Mouse (Mus musculus) thymus, adult 18-20 months (tissue): Measurements from ENCODE around the gene Wfs1.
A peak's percentile ranks its signal among the peaks of the same experiment; 100 is the strongest.
"Not testable (repeated sequence)": the region's sequence is repeated elsewhere in the genome, so short reads cannot be mapped to it uniquely, and the experiment has no call there.

Source experiments
- DNase-seq, 2 experiments: peaks; one replicate each; pipeline ENCODE4 v3.0.0; 2022; ENCODE audit warnings: mixed read lengths in 2 of 2

Wfs1 gene

GRCm38 (mm10) chr5:36986617-36987016, 2.4 kb downstream of the Wfs1 start:
- no peak for DNase-seq

- DNase-seq, result no peak
These were observed 6.7 kb downstream of the Wfs1 start for GRCm38 (mm10) chr5:36982271-36982670.

GRCm38 (mm10) chr5:36979631-36980030, 9.4 kb downstream of the Wfs1 start:
- peak; percentile 19 to 50 for DNase-seq

- DNase-seq, result no peak
These were observed 10.0 kb downstream of the Wfs1 start for GRCm38 (mm10) chr5:36979001-36979400.

- no peak for DNase-seq
These were observed 11.2 kb downstream of the Wfs1 start for GRCm38 (mm10) chr5:36977809-36978208.

GRCm38 (mm10) chr5:36975336-36975735, 13.7 kb downstream of the Wfs1 start:
- no peak for DNase-seq

GRCm38 (mm10) chr5:36971587-36971986, 17.4 kb downstream of the Wfs1 start:
- no peak for DNase-seq

- DNase-seq, result no peak
These were observed 28.5 kb downstream of the Wfs1 start for GRCm38 (mm10) chr5:36960501-36960900.

GRCm38 (mm10) chr5:36958837-36959236, 30.2 kb downstream of the Wfs1 start:
- DNase-seq, result peak; percentile 31 to 34

- no peak for DNase-seq
These were observed 33.6 kb downstream of the Wfs1 start for GRCm38 (mm10) chr5:36955366-36955765.

- DNase-seq, result no peak
These were observed 36.7 kb downstream of the Wfs1 start for GRCm38 (mm10) chr5:36952311-36952710.

GRCm38 (mm10) chr5:36950871-36951270, 38.1 kb downstream of the Wfs1 start:
- no peak for DNase-seq

- peak; percentile 32 to 38 for DNase-seq
These were observed 40.2 kb downstream of the Wfs1 start for GRCm38 (mm10) chr5:36948831-36949230.

GRCm38 (mm10) chr5:36946445-36946844, 42.6 kb downstream of the Wfs1 start:
- peak in 1 of 2 experiments; percentile 11 for DNase-seq

- DNase-seq, result no peak
These were observed 43.3 kb downstream of the Wfs1 start for GRCm38 (mm10) chr5:36945713-36946112.

- DNase-seq, result no peak
These were observed 43.8 kb downstream of the Wfs1 start for GRCm38 (mm10) chr5:36945102-36945701.

- DNase-seq, result no peak
These were observed 44.5 kb downstream of the Wfs1 start for GRCm38 (mm10) chr5:36944552-36944951.

GRCm38 (mm10) chr5:36942446-36942845, 46.6 kb downstream of the Wfs1 start:
- DNase-seq, result no peak

- DNase-seq, result not testable (repeated sequence)
These were observed 50.0 kb downstream of the Wfs1 start for GRCm38 (mm10) chr5:36938991-36939390.

- DNase-seq, result no peak
These were observed 51.0 kb downstream of the Wfs1 start for GRCm38 (mm10) chr5:36938021-36938420.

- no peak for DNase-seq
These were observed 52.5 kb downstream of the Wfs1 start for GRCm38 (mm10) chr5:36936548-36936947.

GRCm38 (mm10) chr5:36935486-36936473, 53.2 kb downstream of the Wfs1 start:
- no peak for DNase-seq

- no peak for DNase-seq
These were observed 55.6 kb downstream of the Wfs1 start for GRCm38 (mm10) chr5:36933383-36933782.

- no peak for DNase-seq
These were observed 59.6 kb downstream of the Wfs1 start for GRCm38 (mm10) chr5:36929376-36929775.
